10 mouse cellular contexts compared by ENCODE assay signal in the genomic region with DNA sequence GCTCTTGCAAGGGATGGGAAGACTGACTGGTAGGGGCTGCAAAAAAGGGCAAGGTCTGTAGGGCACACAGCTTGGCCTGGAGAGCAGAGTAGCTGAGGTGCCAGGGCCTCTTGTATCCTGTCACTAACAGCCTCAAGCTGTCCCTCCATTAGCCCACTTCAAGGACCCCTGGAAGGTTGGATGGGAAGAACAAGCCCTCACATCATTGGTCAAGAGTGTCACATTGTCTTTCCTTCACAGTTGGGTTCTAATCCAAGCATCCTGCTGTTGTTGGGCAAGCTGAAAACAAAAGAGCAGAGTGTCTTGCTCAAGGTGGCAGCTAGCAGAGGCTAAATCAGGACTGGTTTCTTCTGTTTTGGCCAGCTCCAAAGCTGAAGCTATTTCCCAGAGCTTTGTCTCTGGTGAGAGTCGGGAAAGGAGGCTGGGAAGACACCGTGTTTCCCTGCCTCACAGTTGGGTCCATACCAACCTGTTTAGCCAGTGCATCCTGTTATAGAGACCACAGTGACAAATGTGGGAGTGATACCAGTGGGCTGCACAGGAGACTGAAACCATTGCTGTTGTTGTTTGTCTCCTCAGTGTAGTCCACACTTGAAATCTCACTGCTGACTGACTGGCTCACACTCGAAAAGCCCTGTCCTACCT. TPM values are rescaled to one million over a fixed set of nuclear protein-coding genes. Genes with fewer than 3 reads are reported as not detected.
DNase-seq lines count a peak whose midpoint lies in the region; ATAC-seq and TF ChIP-seq lines count a peak whose summit lies in the region.
"Had no signal": no experiment of that assay in that cellular context is flagged by ENCODE, and none has a peak within 500 bp of the region (broad histone marks: within the 10 kb centered on the region; RNA-seq: fewer than 3 reads in every experiment).

No protein-coding gene starts in this region.

- no peak overlapping the region for H3K4me3 ChIP-seq in cerebellum, adult 2 months (replicated peaks; ENCODE audit: insufficient read depth, low read depth, low read length)
- no peak overlapping the region for H3K4me3 ChIP-seq in hindbrain, embryonic 13.5 days
- H3K4me3 ChIP-seq in hindbrain, embryonic 11.5 days (ENCODE audit: low read depth, low read length) = no peak overlapping the region
- no peak overlapping the region for H3K4me3 ChIP-seq in embryonic facial prominence, embryonic 15.5 days (replicated peaks)
- no peak overlapping the region for H3K4me3 ChIP-seq in midbrain, embryonic 11.5 days (ENCODE audit: low read depth, low read length)
- H3K4me3 ChIP-seq: megakaryocyte, embryonic 14.5 days had no signal

- ATAC-seq in hindbrain, embryonic 13.5 days (ENCODE audit: low FRiP score) = no peak
- no peak for ATAC-seq in hindbrain, embryonic 11.5 days (ENCODE audit: low FRiP score)
- no peak for ATAC-seq in embryonic facial prominence, embryonic 15.5 days (ENCODE audit: insufficient number of reproducible peaks, low FRiP score, low TSS enrichment, low read depth)
- ATAC-seq in midbrain, embryonic 11.5 days (ENCODE audit: low FRiP score) = no peak
- no peak for ATAC-seq in frontal cortex, adult (ENCODE audit: low TSS enrichment)

- 9% methylated on average over 3 of the region's 3 CpGs for WGBS in cerebellum, adult 2 months
- WGBS in hindbrain, embryonic 13.5 days = 37% methylated on average over 3 of the region's 3 CpGs
- 54% methylated on average over 3 of the region's 3 CpGs for WGBS in hindbrain, embryonic 11.5 days
- WGBS in embryonic facial prominence, embryonic 15.5 days = 25% methylated on average over 3 of the region's 3 CpGs
- WGBS in midbrain, embryonic 11.5 days = 35% methylated on average over 3 of the region's 3 CpGs

- H3K4me1 ChIP-seq in cerebellum, adult 2 months (ENCODE audit: control insufficient read depth, insufficient read depth, low read length) = peaks cover 27% of the 10 kb centered on the region
- H3K4me1 ChIP-seq in hindbrain, embryonic 13.5 days (replicated peaks) = peaks cover 20% of the 10 kb centered on the region
- no peaks in the 10 kb centered on the region for H3K4me1 ChIP-seq in hindbrain, embryonic 11.5 days (replicated peaks; ENCODE audit: control insufficient read depth, insufficient read depth, low read length)
- peaks cover 27% of the 10 kb centered on the region for H3K4me1 ChIP-seq in embryonic facial prominence, embryonic 15.5 days
- no peaks in the 10 kb centered on the region for H3K4me1 ChIP-seq in midbrain, embryonic 11.5 days (ENCODE audit: control insufficient read depth, insufficient read depth, low read length)

- H3K9me3 ChIP-seq in hindbrain, embryonic 13.5 days = no peaks in the 10 kb centered on the region
- no peaks in the 10 kb centered on the region for H3K9me3 ChIP-seq in hindbrain, embryonic 11.5 days (ENCODE audit: control insufficient read depth, low read length)
- H3K9me3 ChIP-seq in embryonic facial prominence, embryonic 15.5 days (replicated peaks) = no peaks in the 10 kb centered on the region
- no peaks in the 10 kb centered on the region for H3K9me3 ChIP-seq in midbrain, embryonic 11.5 days (ENCODE audit: control insufficient read depth, low read length)
- H3K9me3 ChIP-seq: G1E; megakaryocyte, embryonic 14.5 days had no signal

- DNase-seq in cerebellum, adult 2 months = peak in 1 of 2 experiments; percentile 24
- no peak for DNase-seq in cerebellum, adult 9-10 months
- no peak for DNase-seq in hindbrain, embryonic 11.5 days (ENCODE audit: low spot score)
- peak; percentile 64 for DNase-seq in midbrain, embryonic 11.5 days (ENCODE audit: low spot score, missing footprints)
- DNase-seq in urinary bladder, adult 2 months (ENCODE audit: low spot score) = no peak

- peak overlapping the region; percentile 49; the same call in 1 of the 2 replicates for H3K9ac ChIP-seq in hindbrain, embryonic 13.5 days
- H3K9ac ChIP-seq in hindbrain, embryonic 11.5 days (ENCODE audit: low read depth, low read length) = no peak overlapping the region
- H3K9ac ChIP-seq in embryonic facial prominence, embryonic 15.5 days = no peak overlapping the region
- no peak overlapping the region for H3K9ac ChIP-seq in midbrain, embryonic 11.5 days (ENCODE audit: low read length)

- H3K4me2 ChIP-seq in hindbrain, embryonic 13.5 days = no peak overlapping the region
- H3K4me2 ChIP-seq in hindbrain, embryonic 11.5 days (replicated peaks; ENCODE audit: low read depth, low read length) = no peak overlapping the region
- no peak overlapping the region for H3K4me2 ChIP-seq in embryonic facial prominence, embryonic 15.5 days (replicated peaks)
- no peak overlapping the region for H3K4me2 ChIP-seq in midbrain, embryonic 11.5 days

- peaks cover 38% of the 10 kb centered on the region for H3K36me3 ChIP-seq in hindbrain, embryonic 13.5 days
- H3K36me3 ChIP-seq in hindbrain, embryonic 11.5 days (ENCODE audit: control insufficient read depth, insufficient read depth, low read length) = 0 out of 2 replicates have a peak, but pooled peaks cover 2% of the 10 kb centered on the region
- H3K36me3 ChIP-seq in embryonic facial prominence, embryonic 15.5 days = peaks cover 22% of the 10 kb centered on the region
- peaks cover 5% of the 10 kb centered on the region; the same call in 1 of the 2 replicates for H3K36me3 ChIP-seq in midbrain, embryonic 11.5 days (ENCODE audit: control insufficient read depth, insufficient read depth, low read length)

- no peak for TF ChIP-seq CTCF in cerebellum, adult 2 months (IDR thresholded peaks at IDR 0.05; ENCODE audit: borderline replicate concordance, insufficient read depth, low read depth, low read length)

- peak overlapping the region; percentile 73 for H3K27ac ChIP-seq in cerebellum, adult 2 months (ENCODE audit: insufficient read depth, low read length)
- H3K27ac ChIP-seq in hindbrain, embryonic 13.5 days = peak overlapping the region; percentile 73
- no peak overlapping the region for H3K27ac ChIP-seq in hindbrain, embryonic 11.5 days (ENCODE audit: low read depth, low read length)
- peak overlapping the region; percentile 66 for H3K27ac ChIP-seq in embryonic facial prominence, embryonic 15.5 days (replicated peaks)
- H3K27ac ChIP-seq in midbrain, embryonic 11.5 days (ENCODE audit: low read depth, low read length) = no peak overlapping the region

- H3K27me3 ChIP-seq in cerebellum, adult 2 months (ENCODE audit: control insufficient read depth, insufficient read depth, low read length) = no peaks in the 10 kb centered on the region
- no peaks in the 10 kb centered on the region for H3K27me3 ChIP-seq in hindbrain, embryonic 13.5 days
- H3K27me3 ChIP-seq in hindbrain, embryonic 11.5 days (ENCODE audit: control insufficient read depth, insufficient read depth, low read length) = no peaks in the 10 kb centered on the region
- H3K27me3 ChIP-seq in embryonic facial prominence, embryonic 15.5 days = no peaks in the 10 kb centered on the region
- H3K27me3 ChIP-seq in midbrain, embryonic 11.5 days (ENCODE audit: control insufficient read depth, insufficient read depth, low read length) = no peaks in the 10 kb centered on the region
- H3K27me3 ChIP-seq: megakaryocyte, embryonic 14.5 days had no signal

- TF ChIP-seq POLR2A in cerebellum, adult 2 months (IDR thresholded peaks at IDR 0.05; ENCODE audit: borderline replicate concordance, insufficient read depth, low read length) = no peak

RNA-seq across cellular contexts. Expression of a gene that starts 42.8 kb away (rescaled TPM):
- polyA plus RNA-seq in cerebellum, adult 2 months (2012; rRNA removed) = 179 and 186 TPM in 2 replicates
- 268 and 333 TPM in 2 replicates for polyA plus RNA-seq in hindbrain, embryonic 13.5 days (2015; fragmentation: Nextera tagmentation; extraction: Ambion mirVana)
- 382 and 432 TPM in 2 replicates for polyA plus RNA-seq in hindbrain, embryonic 11.5 days (2014; fragmentation: Nextera tagmentation; extraction: Ambion mirVana)
- polyA plus RNA-seq in embryonic facial prominence, embryonic 15.5 days (2015; fragmentation: Nextera tagmentation; extraction: Ambion mirVana) = 497 and 506 TPM in 2 replicates
- 418 and 497 TPM in 2 replicates for polyA plus RNA-seq in midbrain, embryonic 11.5 days (2014; fragmentation: Nextera tagmentation; extraction: Ambion mirVana)
- polyA plus RNA-seq in urinary bladder, adult 2 months (2012; rRNA removed) = 153 and 183 TPM in 2 replicates

RNA-seq across cellular contexts. Expression of a gene that starts 59.0 kb away (rescaled TPM):
- polyA plus RNA-seq in cerebellum, adult 2 months (2012; rRNA removed) = 2.1 and 2.5 TPM in 2 replicates
- 0.74 and 0.81 TPM in 2 replicates for polyA plus RNA-seq in hindbrain, embryonic 13.5 days (2015; fragmentation: Nextera tagmentation; extraction: Ambion mirVana)
- polyA plus RNA-seq in hindbrain, embryonic 11.5 days (2014; fragmentation: Nextera tagmentation; extraction: Ambion mirVana) = 0.25 and 0.88 TPM in 2 replicates
- polyA plus RNA-seq in embryonic facial prominence, embryonic 15.5 days (2015; fragmentation: Nextera tagmentation; extraction: Ambion mirVana) = 318 and 378 TPM in 2 replicates
- 0.37 and 0.68 TPM in 2 replicates for polyA plus RNA-seq in midbrain, embryonic 11.5 days (2014; fragmentation: Nextera tagmentation; extraction: Ambion mirVana)
- 0.39 and 0.56 TPM in 2 replicates for polyA plus RNA-seq in urinary bladder, adult 2 months (2012; rRNA removed)
- polyA plus RNA-seq: G1E had no signal

Comparison
In these comparisons a context has a peak if more than half of its experiments do, and no peak if none do; other contexts are left out.
1. H3K27ac ChIP-seq: peak in cerebellum, adult 2 months (single experiment), hindbrain, embryonic 13.5 days (single experiment) and embryonic facial prominence, embryonic 15.5 days (single experiment); none in hindbrain, embryonic 11.5 days (single experiment) and midbrain, embryonic 11.5 days (single experiment).
2. RNA of a gene that starts 59.0 kb away (polyA plus RNA-seq): 318 to 378 TPM in embryonic facial prominence, embryonic 15.5 days; 2.1 to 2.5 TPM in cerebellum, adult 2 months, 0.25 to 0.88 TPM in hindbrain, embryonic 11.5 days, 0.74 to 0.81 TPM in hindbrain, embryonic 13.5 days, 0.39 to 0.56 TPM in urinary bladder, adult 2 months and 0.37 to 0.68 TPM in midbrain, embryonic 11.5 days; every median in the first group is over 10 times any median in the second.